Mouse (Mus musculus): ENCODE data around the gene 6430531B16Rik.

DNA sequence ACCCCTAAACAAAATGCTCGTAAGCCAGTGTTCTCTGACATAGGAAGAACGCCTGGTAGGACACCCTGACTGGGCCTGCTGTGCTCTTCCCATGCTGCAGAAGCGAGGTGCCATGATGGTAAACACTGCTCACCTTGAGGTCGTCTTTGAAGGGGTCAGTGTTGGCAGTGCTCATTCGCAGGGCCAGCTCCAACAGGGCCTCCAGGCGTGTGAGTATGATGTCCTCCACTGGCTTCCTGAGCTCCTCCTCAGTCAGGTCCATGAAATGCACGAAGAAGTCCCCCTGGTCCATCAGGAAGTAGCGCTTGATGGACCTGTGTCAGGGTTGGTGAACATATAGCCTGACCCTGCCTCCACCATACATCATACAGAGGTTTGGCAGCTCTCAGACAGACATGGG is 26.1 kb upstream of the 6430531B16Rik start:
- no peak for TF ChIP-seq POLR2A (IDR thresholded peaks at IDR 0.05; ENCODE audit: low read depth, low read length)
- TF ChIP-seq CTCF (conservative IDR thresholded peaks at IDR 0.05; ENCODE audit: insufficient read depth, insufficient read length, low read depth, low read length) = no peak

Data from kidney, adult 2 months (tissue).